In genomic region chr7:73141167-73141566, GRCm38 (mm10) we compare ENCODE assay signal across 12 mouse cellular contexts.
DNase-seq lines count a peak whose midpoint lies in the region; ATAC-seq lines count a peak whose summit lies in the region.
"Had no signal": no experiment of that assay in that cellular context is flagged by ENCODE, and none has a peak within 500 bp of the region (broad histone marks: within the 10 kb centered on the region; RNA-seq: fewer than 3 reads in every experiment).

No protein-coding gene starts in this region.

- H3K4me1 ChIP-seq in embryonic facial prominence, embryonic 10.5 days, result peaks cover 72% of the 10 kb centered on the region
- peaks cover 41% of the 10 kb centered on the region for H3K4me1 ChIP-seq in hindbrain, embryonic 13.5 days (replicated peaks)
- H3K4me1 ChIP-seq: megakaryocyte, embryonic 14.5 days had no signal

- no peak overlapping the region for H3K4me3 ChIP-seq in embryonic facial prominence, embryonic 10.5 days
- no peak overlapping the region for H3K4me3 ChIP-seq in hindbrain, embryonic 13.5 days
- H3K4me3 ChIP-seq: megakaryocyte, embryonic 14.5 days had no signal

- H3K4me2 ChIP-seq in hindbrain, embryonic 13.5 days, result no peak overlapping the region
- H3K4me2 ChIP-seq: liver, embryonic 11.5 days had no signal

- peaks cover 47% of the 10 kb centered on the region for H3K27me3 ChIP-seq in embryonic facial prominence, embryonic 10.5 days (replicated peaks; ENCODE audit: low read depth, poor library complexity, severe bottlenecking)
- H3K27me3 ChIP-seq in hindbrain, embryonic 13.5 days, result 0 out of 2 replicates have a peak, but pooled peaks cover 2% of the 10 kb centered on the region

- DNase-seq in kidney, postnatal 14 days, result peak; percentile 12
- DNase-seq in kidney, adult 8-10 months, result no peak
- peak; percentile 83 for DNase-seq in embryonic facial prominence, embryonic 10.5 days (ENCODE audit: low spot score)
- peak; percentile 81 for DNase-seq in neural tube, embryonic 10.5 days (ENCODE audit: extremely low spot score, low spot score)
- DNase-seq in c-Kit-positive CD71-positive TER-119-positive erythroid progenitor cells, embryonic 14.5 days (ENCODE audit: low spot score), result no peak
- DNase-seq in left cerebral cortex, postnatal 25 days (ENCODE audit: low spot score in 2 of 2), result no peak
- no peak for DNase-seq in thymus, postnatal 4 days
- DNase-seq: heart, postnatal 36 days; right cerebral cortex, adult 18-20 months had no signal

- intact Hi-C loops in left cerebral cortex, postnatal 25 days (cut with DNase I), result no loop called here

- H3K27ac ChIP-seq in embryonic facial prominence, embryonic 10.5 days (replicated peaks), result peak overlapping the region; percentile 59
- no peak overlapping the region for H3K27ac ChIP-seq in hindbrain, embryonic 13.5 days

- H3K36me3 ChIP-seq in embryonic facial prominence, embryonic 10.5 days (replicated peaks), result no peaks in the 10 kb centered on the region
- H3K36me3 ChIP-seq in hindbrain, embryonic 13.5 days, result no peaks in the 10 kb centered on the region

- no peak overlapping the region for H3K9ac ChIP-seq in hindbrain, embryonic 13.5 days

- no peaks in the 10 kb centered on the region for H3K9me3 ChIP-seq in embryonic facial prominence, embryonic 10.5 days
- no peaks in the 10 kb centered on the region for H3K9me3 ChIP-seq in hindbrain, embryonic 13.5 days
- H3K9me3 ChIP-seq: megakaryocyte, embryonic 14.5 days had no signal

- under 1% methylated on average over 5 of the region's 5 CpGs for WGBS in embryonic facial prominence, embryonic 10.5 days
- WGBS in hindbrain, embryonic 13.5 days, result 6% methylated on average over 5 of the region's 5 CpGs

- 0 out of 2 replicates have a peak, but pooled peaks have one; percentile 57 for ATAC-seq in hindbrain, embryonic 13.5 days (ENCODE audit: low FRiP score)

Comparison
In these comparisons a context has a peak if more than half of its experiments do, and no peak if none do; other contexts are left out.
1. DNase-seq: peak in kidney, postnatal 14 days (single experiment), embryonic facial prominence, embryonic 10.5 days (single experiment) and neural tube, embryonic 10.5 days (single experiment); none in kidney, adult 8-10 months (0 of 2), c-Kit-positive CD71-positive TER-119-positive erythroid progenitor cells, embryonic 14.5 days (single experiment), left cerebral cortex, postnatal 25 days (0 of 2) and thymus, postnatal 4 days (single experiment).